Mouse (Mus musculus) megakaryocyte, embryonic 14.5 days (primary cell): Measurements from ENCODE around the gene Mmgt2. TPM values are rescaled to one million over a fixed set of nuclear protein-coding genes. Genes with fewer than 3 reads are reported as not detected.

ENCODE experiments used
- H3K27me3 ChIP-seq: replicated peaks from 2 replicates; pipeline ENCODE3; 2012; ENCODE audit warnings: inconsistent platforms
- H3K36me3 ChIP-seq: replicated peaks from 2 replicates; pipeline ENCODE3; 2012; ENCODE audit warnings: low read length, inconsistent platforms, mixed read lengths
- H3K4me1 ChIP-seq: 2 replicates; pipeline ENCODE4 v1.6.1; 2012; ENCODE audit warnings: inconsistent platforms
- H3K4me3 ChIP-seq: replicated peaks from 2 replicates; pipeline ENCODE3; 2012; ENCODE audit warnings: moderate library complexity, mild to moderate bottlenecking, inconsistent platforms
- H3K9me3 ChIP-seq: 2 replicates; pipeline ENCODE4 v1.6.1; 2012; ENCODE audit warnings: inconsistent platforms
- FLI1 ChIP-seq: IDR thresholded peaks from 2 replicates; pipeline ENCODE4 v1.6.1; 2012; ENCODE audit warnings: low read length, inconsistent platforms, mixed read lengths
- GATA1 ChIP-seq: IDR thresholded peaks from 3 replicates; pipeline ENCODE4 v1.6.1; 2012; ENCODE audit warnings: mixed read lengths, low read length, inconsistent platforms, borderline replicate concordance
- polyA plus RNA-seq: library from polyadenylated mRNA; stranded (reverse); fragments of >175 nt; gene quantifications from 2 replicates; pipeline ENCODE4 v1.2.3, GENCODE M21; 2012; ENCODE audit warnings: low replicate concordance; ENCODE audit not compliant: insufficient read depth

Mmgt2 gene
- polyA plus RNA-seq, 1 experiment = 26.5 TPM

GRCm38 (mm10) chr11:62621586-62622283, 26.7 kb upstream of the Mmgt2 start:
- Histone ChIP-seq H3K4me1 (peaks cover 59% of the 10 kb centered on the region), H3K9me3 (peaks cover 8% of the 10 kb centered on the region), H3K4me3 (no peak overlapping the region), H3K27me3 (no peaks in the 10 kb centered on the region), H3K36me3 (peaks cover 26% of the 10 kb centered on the region)
- TF ChIP-seq GATA1 = no peak
- no peak for TF ChIP-seq FLI1

- Histone ChIP-seq H3K9me3 (peaks cover 12% of the 10 kb centered on the region), H3K27me3 (no peaks in the 10 kb centered on the region), H3K4me1 (peaks cover 66% of the 10 kb centered on the region), H3K4me3 (peak overlapping the region; percentile 56), H3K36me3 (peaks cover 31% of the 10 kb centered on the region)
- TF ChIP-seq FLI1 = no peak
Observed at GRCm38 (mm10) chr11:62622850-62623249, 25.6 kb upstream of the Mmgt2 start.

- Histone ChIP-seq H3K4me1 (peaks cover 84% of the 10 kb centered on the region), H3K36me3 (peaks cover 20% of the 10 kb centered on the region), H3K27me3 (no peaks in the 10 kb centered on the region), H3K4me3 (no peak overlapping the region), H3K9me3 (peaks cover 12% of the 10 kb centered on the region)
- no peak for TF ChIP-seq GATA1
- TF ChIP-seq FLI1 = no peak
Observed at GRCm38 (mm10) chr11:62624341-62625291, 23.8 kb upstream of the Mmgt2 start.

GRCm38 (mm10) chr11:62629352-62630224, 18.9 kb upstream of the Mmgt2 start:
- TF ChIP-seq GATA1 = no peak
- no peak for TF ChIP-seq FLI1
- Histone ChIP-seq H3K9me3 (peaks cover 12% of the 10 kb centered on the region), H3K36me3 (peaks cover 14% of the 10 kb centered on the region), H3K4me3 (peak overlapping the region; percentile 84), H3K4me1 (peaks cover 68% of the 10 kb centered on the region), H3K27me3 (no peaks in the 10 kb centered on the region)

GRCm38 (mm10) chr11:62630225-62630821, 18.1 kb upstream of the Mmgt2 start:
- Histone ChIP-seq H3K4me3 (peak overlapping the region; percentile 84), H3K4me1 (peaks cover 65% of the 10 kb centered on the region), H3K36me3 (peaks cover 14% of the 10 kb centered on the region), H3K9me3 (peaks cover 12% of the 10 kb centered on the region), H3K27me3 (no peaks in the 10 kb centered on the region)
- TF ChIP-seq GATA1 = no peak
- no peak for TF ChIP-seq FLI1

GRCm38 (mm10) chr11:62631138-62631537, 17.3 kb upstream of the Mmgt2 start:
- Histone ChIP-seq H3K27me3 (no peaks in the 10 kb centered on the region), H3K4me1 (peaks cover 59% of the 10 kb centered on the region), H3K9me3 (peaks cover 10% of the 10 kb centered on the region), H3K36me3 (peaks cover 11% of the 10 kb centered on the region), H3K4me3 (no peak overlapping the region)
- no peak for TF ChIP-seq FLI1
- TF ChIP-seq GATA1 = no peak

GRCm38 (mm10) chr11:62635406-62635805, 13.1 kb upstream of the Mmgt2 start:
- no peak overlapping the region for H3K4me3 ChIP-seq
- no peaks in the 10 kb centered on the region for H3K9me3 ChIP-seq
- peaks cover 7% of the 10 kb centered on the region for H3K27me3 ChIP-seq
- TF ChIP-seq GATA1 (no peak), FLI1 (no peak)
- H3K4me1 ChIP-seq = peaks cover 59% of the 10 kb centered on the region
- H3K36me3 ChIP-seq = peaks cover 2% of the 10 kb centered on the region

- Histone ChIP-seq H3K9me3 (no peaks in the 10 kb centered on the region), H3K4me3 (no peak overlapping the region), H3K27me3 (peaks cover 7% of the 10 kb centered on the region), H3K4me1 (peaks cover 54% of the 10 kb centered on the region), H3K36me3 (peaks cover 2% of the 10 kb centered on the region)
- TF ChIP-seq FLI1 = no peak
- TF ChIP-seq GATA1 = no peak
Observed at GRCm38 (mm10) chr11:62636105-62636839, 12.2 kb upstream of the Mmgt2 start.

- H3K27me3 ChIP-seq = peaks cover 7% of the 10 kb centered on the region
- peaks cover 2% of the 10 kb centered on the region for H3K36me3 ChIP-seq
- H3K9me3 ChIP-seq = no peaks in the 10 kb centered on the region
- TF ChIP-seq GATA1 (no peak), FLI1 (no peak)
- no peak overlapping the region for H3K4me3 ChIP-seq
- peaks cover 56% of the 10 kb centered on the region for H3K4me1 ChIP-seq
Observed at GRCm38 (mm10) chr11:62636840-62637221, 11.6 kb upstream of the Mmgt2 start.
